Mouse (Mus musculus): ENCODE measurements at regions not wholly inside any gene's neighbourhood (a gene's known extent, or its start where the extent isn't known, plus 50 kb on each side); places are given as distances from the start of the nearest gene placed in this dataset.

- TF ChIP-seq CTCF (IDR thresholded peaks at IDR 0.05; ENCODE audit: low read depth, low read length), result no peak
- no peak for TF ChIP-seq POLR2A (IDR thresholded peaks at IDR 0.05; ENCODE audit: extremely low read depth, insufficient read depth, low read length)
Measured at GRCm38 (mm10) chr8:89738657-89739056, 609.5 kb downstream of the Tox3 start.
